Mouse (Mus musculus) intestine, embryonic 14.5 days (tissue): ENCODE measurements around the gene Cdk6. TPM values are rescaled to one million over a fixed set of nuclear protein-coding genes. Genes with fewer than 3 reads are reported as not detected.

Experiments used
- ATAC-seq: fragments of 200-750 bp; cut with Nextera tagmentation; replicated peaks from 2 replicates; pipeline ENCODE4 v1.8.0; 2017; ENCODE audit warnings: low read depth, moderate number of reproducible peaks, moderate TSS enrichment, moderate library complexity; ENCODE audit not compliant: low FRiP score, low TSS enrichment
- DNase-seq: peaks from one replicate; pipeline ENCODE4 v3.0.0-alpha.2; 2018; ENCODE audit warnings: low spot score
- H3K27ac ChIP-seq: fragments of 300-500 bp; sonication (generic); 2 replicates; pipeline ENCODE4 v1.5.1; 2014; ENCODE audit warnings: low read depth, mild to moderate bottlenecking, control low read depth
- H3K27me3 ChIP-seq: fragments of 300-500 bp; sonication (generic); replicated peaks from 2 replicates; pipeline ENCODE4 v1.6.1; 2014; ENCODE audit warnings: low read length, control low read depth; ENCODE audit not compliant: control insufficient read depth, insufficient read depth
- H3K36me3 ChIP-seq: fragments of 300-500 bp; sonication (generic); 2 replicates; pipeline ENCODE4 v1.6.1; 2014; ENCODE audit warnings: low read length, control low read depth; ENCODE audit not compliant: control insufficient read depth, insufficient read depth
- H3K4me1 ChIP-seq: fragments of 300-500 bp; sonication (generic); replicated peaks from 2 replicates; pipeline ENCODE4 v1.6.1; 2014; ENCODE audit warnings: low read length, control low read depth, mixed read lengths; ENCODE audit not compliant: control insufficient read depth, insufficient read depth
- H3K4me2 ChIP-seq: fragments of 300-500 bp; sonication (generic); 2 replicates; pipeline ENCODE4 v1.6.1; 2014; ENCODE audit warnings: low read length
- H3K4me3 ChIP-seq: fragments of 300-500 bp; sonication (generic); 2 replicates; pipeline ENCODE4 v1.5.1; 2014; ENCODE audit warnings: low read depth, low read length, control low read depth, mixed read lengths
- H3K9ac ChIP-seq: fragments of 300-500 bp; sonication (generic); 2 replicates; pipeline ENCODE4 v1.6.1; 2014; ENCODE audit warnings: mild to moderate bottlenecking, low read length
- H3K9me3 ChIP-seq: fragments of 300-500 bp; sonication (generic); 2 replicates; pipeline ENCODE4 v1.6.1; 2016; ENCODE audit warnings: low read length, control low read depth; ENCODE audit not compliant: control insufficient read depth
- WGBS: fragments of 180-500 bp; shearing (Covaris S2); extraction: QIAGEN DNeasy Blood & Tissue Kit; methylation state at CpG from one replicate; pipeline ENCODE4 v1.1.7; 2014; 5-methylcytosine and 5-hydroxymethylcytosine counted together
- polyA plus RNA-seq: library from polyadenylated mRNA; unstranded; fragments of >200 nt; fragmentation: Nextera tagmentation; extraction: Ambion mirVana; gene quantifications from 2 replicates; pipeline ENCODE4 v1.2.1, GENCODE M21; 2014

The Cdk6 gene
- polyA plus RNA-seq, 1 experiment from 2014 or later = 41.3 TPM

DNA sequence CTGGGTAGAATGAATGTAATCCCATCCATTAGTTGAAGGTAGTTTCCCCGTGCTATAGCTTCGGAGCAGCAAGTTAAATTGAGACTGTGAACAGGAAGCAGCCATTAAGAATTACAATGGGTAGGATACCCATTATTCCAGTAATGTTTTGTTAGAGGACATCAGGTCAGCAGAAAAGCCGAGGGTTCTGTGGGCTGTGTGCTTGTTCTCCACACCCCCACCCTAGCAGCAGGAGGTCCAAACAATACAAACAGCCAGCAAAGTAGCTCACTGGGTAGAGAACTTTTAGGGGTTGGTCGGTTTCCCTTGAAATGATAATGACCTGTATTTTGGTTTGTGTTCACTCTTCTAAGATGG lies 45.4 kb downstream of the Cdk6 start:
- 17% methylated on average over 4 of the region's 4 CpGs for WGBS
- ATAC-seq (no peak), DNase-seq (no peak)
- peaks cover 14% of the 10 kb centered on the region for H3K4me1 ChIP-seq
- H3K27ac ChIP-seq = no peak overlapping the region
- H3K9ac ChIP-seq = no peak overlapping the region
- no peaks in the 10 kb centered on the region for H3K27me3 ChIP-seq
- H3K9me3 ChIP-seq = no peaks in the 10 kb centered on the region
- H3K4me3 ChIP-seq = no peak overlapping the region
- H3K4me2 ChIP-seq = no peak overlapping the region
- peaks cover 6% of the 10 kb centered on the region for H3K36me3 ChIP-seq

DNA sequence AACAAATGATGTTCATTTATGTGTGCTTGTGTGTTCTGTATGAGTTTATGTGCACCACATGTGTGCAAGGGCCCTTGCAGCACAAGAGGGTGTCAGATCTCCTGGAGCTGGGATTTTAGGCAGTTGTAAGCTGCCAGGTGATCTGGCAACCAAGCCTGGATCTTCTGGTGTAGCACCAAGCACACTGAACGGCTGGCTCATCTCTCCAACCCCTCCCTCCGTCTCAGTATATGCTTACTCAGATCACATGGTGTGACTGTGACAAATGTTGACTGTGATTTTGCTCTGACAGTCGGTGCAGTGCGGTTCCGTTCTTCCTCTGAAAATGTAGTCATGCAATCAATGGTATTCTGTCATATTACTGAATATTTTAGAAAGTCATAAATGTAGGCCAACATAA lies 45.9 kb downstream of the Cdk6 start:
- Histone ChIP-seq H3K27me3 (no peaks in the 10 kb centered on the region), H3K9ac (no peak overlapping the region), H3K27ac (no peak overlapping the region), H3K4me3 (no peak overlapping the region), H3K4me1 (peaks cover 14% of the 10 kb centered on the region), H3K36me3 (peaks cover 10% of the 10 kb centered on the region), H3K9me3 (no peaks in the 10 kb centered on the region), H3K4me2 (no peak overlapping the region)
- WGBS = 55% methylated on average over 5 of the region's 5 CpGs
- no peak for ATAC-seq
- DNase-seq = no peak

DNA sequence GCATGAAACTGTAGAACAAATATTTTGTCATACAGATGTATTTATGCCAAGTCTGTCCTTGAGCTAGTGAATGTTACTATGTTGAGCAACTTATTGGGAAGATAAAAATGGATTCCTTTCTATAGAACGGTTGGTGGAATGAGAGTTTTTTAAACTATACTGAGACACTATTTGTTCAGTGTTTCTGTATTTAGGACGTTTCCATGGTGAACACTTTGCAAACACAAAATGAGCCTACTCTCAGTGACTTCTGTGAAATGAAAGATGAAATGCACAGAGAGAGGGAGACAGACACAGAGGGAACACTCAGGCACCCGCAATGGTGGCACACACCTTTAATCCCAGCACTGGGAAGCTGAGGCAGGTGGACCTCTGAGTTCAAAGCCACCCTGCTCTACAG lies 51.6 kb downstream of the Cdk6 start:
- WGBS = 76% methylated on average over 3 of the region's 3 CpGs
- H3K36me3 ChIP-seq = peaks cover 18% of the 10 kb centered on the region
- no peak for DNase-seq

DNA sequence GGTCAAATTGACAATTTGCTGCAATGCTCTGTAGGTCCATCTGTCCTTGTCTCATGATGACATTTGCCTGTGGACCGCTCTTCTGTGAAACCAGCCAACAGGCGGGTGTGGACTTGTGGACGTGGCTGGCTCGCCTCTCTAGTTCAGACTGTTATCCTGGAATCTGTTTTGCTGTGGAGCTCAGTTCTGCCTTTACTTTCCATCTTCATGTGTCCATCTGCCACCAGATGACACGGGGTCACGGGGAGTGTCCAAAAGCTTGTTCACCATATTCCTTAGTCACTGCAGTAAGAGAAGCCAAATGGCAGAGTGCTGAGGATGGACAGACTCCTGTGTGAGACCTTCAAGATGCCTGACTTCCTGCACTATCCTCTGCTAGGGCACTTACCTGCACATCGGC lies 52.9 kb downstream of the Cdk6 start:
- Histone ChIP-seq H3K36me3 (peaks cover 18% of the 10 kb centered on the region), H3K9me3 (no peaks in the 10 kb centered on the region), H3K4me3 (no peak overlapping the region), H3K4me1 (no peaks in the 10 kb centered on the region), H3K27me3 (no peaks in the 10 kb centered on the region), H3K4me2 (no peak overlapping the region), H3K27ac (no peak overlapping the region), H3K9ac (no peak overlapping the region)
- no peak for ATAC-seq
- WGBS = 83% methylated on average over 7 of the region's 7 CpGs
- DNase-seq = no peak

More for the DNA sequence above, 51.6 kb downstream of the Cdk6 start:
- no peak overlapping the region for H3K27ac ChIP-seq
- no peaks in the 10 kb centered on the region for H3K4me1 ChIP-seq
- H3K9me3 ChIP-seq = no peaks in the 10 kb centered on the region
- H3K9ac ChIP-seq = no peak overlapping the region
- H3K4me2 ChIP-seq = no peak overlapping the region
- no peaks in the 10 kb centered on the region for H3K27me3 ChIP-seq
- no peak for ATAC-seq
- H3K4me3 ChIP-seq = no peak overlapping the region

DNA sequence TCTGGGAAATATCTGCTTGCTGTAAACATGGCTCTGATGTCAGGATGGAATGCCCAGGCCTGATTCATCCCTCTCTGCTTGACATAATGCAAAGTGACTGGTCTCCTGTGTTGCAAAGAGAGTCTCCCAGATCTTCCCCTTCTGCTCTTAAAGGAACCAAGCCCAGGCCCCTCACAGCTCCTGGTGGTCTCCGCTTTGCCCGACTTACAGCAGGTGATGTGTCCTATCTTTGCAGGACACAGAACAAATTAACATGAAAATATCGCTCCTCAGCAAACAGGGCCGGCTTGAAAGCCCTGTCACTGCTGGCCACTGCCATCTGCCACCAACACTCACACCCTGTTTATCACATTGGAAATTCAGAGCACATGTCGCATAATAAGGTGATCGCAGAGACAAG lies 53.7 kb downstream of the Cdk6 start:
- ATAC-seq (no peak), DNase-seq (no peak)
- Histone ChIP-seq H3K9ac (no peak overlapping the region), H3K4me3 (no peak overlapping the region), H3K36me3 (peaks cover 18% of the 10 kb centered on the region), H3K27ac (no peak overlapping the region), H3K4me1 (no peaks in the 10 kb centered on the region), H3K27me3 (no peaks in the 10 kb centered on the region), H3K4me2 (no peak overlapping the region), H3K9me3 (no peaks in the 10 kb centered on the region)
- 71% methylated on average over 6 of the region's 6 CpGs for WGBS

DNA sequence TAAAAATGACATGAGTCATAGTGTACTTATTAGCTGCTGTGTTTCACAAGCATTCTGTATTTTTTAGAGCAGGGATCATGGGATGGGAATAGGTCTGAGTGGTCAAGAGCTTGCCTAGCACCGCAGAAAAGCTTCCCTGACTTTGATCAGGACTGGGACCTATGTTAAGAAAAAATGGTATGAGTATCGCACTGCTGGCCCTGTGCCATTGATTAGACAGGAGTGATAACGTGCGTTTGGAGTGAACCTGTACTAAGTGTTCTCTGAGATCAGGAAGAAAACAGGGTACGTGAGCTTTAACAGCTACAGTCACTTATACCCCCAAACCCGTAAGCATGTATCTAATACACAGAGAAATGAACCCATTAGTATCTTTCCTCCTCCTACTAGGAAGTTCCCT lies 54.9 kb downstream of the Cdk6 start:
- no peak for DNase-seq
- no peak for ATAC-seq
- H3K4me3 ChIP-seq = no peak overlapping the region

DNA sequence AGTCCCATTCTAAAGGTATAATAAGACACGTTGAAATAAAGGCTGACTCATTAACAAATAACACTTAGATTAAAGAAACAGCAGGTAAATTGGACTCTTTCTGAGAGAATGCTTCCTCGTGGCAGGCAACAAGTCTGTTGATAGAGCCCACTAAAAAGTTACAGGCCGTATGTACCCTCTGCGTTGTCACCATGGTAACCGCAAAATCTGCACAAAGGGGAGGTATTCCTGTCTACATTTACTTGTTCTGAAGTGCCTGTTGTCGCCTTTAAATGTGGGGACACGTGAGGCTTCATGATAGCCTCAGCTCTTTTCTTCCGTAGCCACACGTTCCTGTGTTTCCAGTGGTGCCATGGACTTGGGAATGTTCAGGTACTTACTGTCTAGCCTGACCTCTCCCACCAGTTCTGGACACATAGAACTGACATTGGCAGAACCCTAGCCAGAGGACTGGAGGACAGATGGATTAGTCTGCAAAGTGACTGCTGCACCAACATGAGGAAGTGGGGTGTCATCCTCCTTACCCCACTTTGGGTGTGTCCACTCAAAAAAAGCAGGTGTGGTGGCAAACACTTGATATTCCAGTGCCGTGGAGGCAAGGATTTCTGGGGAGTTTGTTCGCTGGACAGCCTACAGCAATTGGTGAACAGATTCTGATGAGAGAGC lies 55.8 kb downstream of the Cdk6 start:
- Histone ChIP-seq H3K36me3 (peaks cover 9% of the 10 kb centered on the region), H3K27ac (no peak overlapping the region), H3K9ac (no peak overlapping the region), H3K4me2 (no peak overlapping the region), H3K9me3 (no peaks in the 10 kb centered on the region), H3K4me3 (no peak overlapping the region), H3K27me3 (no peaks in the 10 kb centered on the region), H3K4me1 (no peaks in the 10 kb centered on the region)
- DNase-seq (no peak), ATAC-seq (no peak)
- 89% methylated on average over 11 of the region's 11 CpGs for WGBS

More for the DNA sequence above, 54.9 kb downstream of the Cdk6 start:
- 82% methylated on average over 6 of the region's 6 CpGs for WGBS
- no peaks in the 10 kb centered on the region for H3K27me3 ChIP-seq
- H3K4me1 ChIP-seq = no peaks in the 10 kb centered on the region
- peaks cover 16% of the 10 kb centered on the region for H3K36me3 ChIP-seq
- H3K9ac ChIP-seq = no peak overlapping the region
- no peak overlapping the region for H3K4me2 ChIP-seq
- no peaks in the 10 kb centered on the region for H3K9me3 ChIP-seq
- H3K27ac ChIP-seq = no peak overlapping the region

DNA sequence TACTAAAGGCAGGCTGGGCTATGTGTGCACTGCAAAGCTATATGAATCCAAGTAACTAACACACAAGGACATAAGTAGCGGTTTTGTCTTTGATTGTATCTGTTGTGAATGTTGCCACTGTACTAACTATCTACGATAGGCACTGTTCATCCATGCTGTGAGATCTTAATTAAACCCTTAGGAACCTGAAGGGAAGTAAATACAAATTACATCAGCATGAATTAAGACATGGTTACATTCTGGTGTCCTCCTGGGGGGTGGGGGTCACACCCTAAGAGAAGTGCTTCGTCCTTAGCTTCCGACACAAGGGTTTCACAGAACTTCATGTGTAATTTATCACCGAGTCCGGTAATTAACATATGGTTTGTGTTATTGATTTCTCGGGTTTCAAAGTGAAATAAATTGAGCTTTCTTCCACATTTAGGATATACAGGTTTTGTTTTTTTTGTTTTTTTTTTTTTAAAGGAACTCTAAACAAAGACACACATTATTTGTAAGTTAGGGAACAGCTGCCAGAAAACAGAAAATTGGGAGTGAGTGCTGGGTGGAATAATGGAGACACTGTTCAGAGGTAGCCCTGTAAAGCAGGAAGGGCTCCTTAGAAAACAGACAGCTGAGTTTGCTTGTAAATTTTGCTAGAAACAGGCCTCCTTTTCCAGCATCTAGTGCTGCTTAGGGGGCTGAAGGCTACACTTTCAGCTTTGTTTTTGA lies 58.7 kb downstream of the Cdk6 start:
- Histone ChIP-seq H3K4me3 (no peak overlapping the region), H3K9ac (no peak overlapping the region), H3K9me3 (no peaks in the 10 kb centered on the region), H3K4me2 (no peak overlapping the region), H3K27ac (no peak overlapping the region), H3K4me1 (no peaks in the 10 kb centered on the region), H3K27me3 (no peaks in the 10 kb centered on the region), H3K36me3 (peaks cover 6% of the 10 kb centered on the region)
- no peak for ATAC-seq
- WGBS = 70% methylated on average over 7 of the region's 7 CpGs
- no peak for DNase-seq

DNA sequence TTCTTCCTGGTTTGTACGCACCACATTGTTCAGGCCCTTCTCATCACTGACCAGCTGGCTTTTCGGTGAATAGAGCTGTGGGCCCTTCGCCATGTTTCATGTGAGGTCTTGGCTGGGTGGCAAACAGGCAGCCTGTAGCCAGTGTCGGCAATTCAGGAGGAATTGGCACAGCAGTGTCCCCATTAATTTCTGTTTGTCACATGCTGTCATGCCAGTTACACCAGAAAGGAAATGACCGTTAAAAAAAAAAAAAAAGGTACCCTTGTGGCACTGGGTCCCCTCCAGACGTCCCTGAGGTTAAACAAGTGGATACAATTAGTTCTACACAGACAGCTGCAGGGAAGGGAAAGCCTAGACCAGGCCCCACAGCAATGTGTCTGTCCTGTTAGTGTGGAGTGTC lies 63.8 kb downstream of the Cdk6 start:
- Histone ChIP-seq H3K4me2 (no peak overlapping the region), H3K4me3 (no peak overlapping the region), H3K36me3 (no peaks in the 10 kb centered on the region), H3K27me3 (no peaks in the 10 kb centered on the region), H3K9ac (no peak overlapping the region), H3K4me1 (no peaks in the 10 kb centered on the region), H3K9me3 (no peaks in the 10 kb centered on the region), H3K27ac (no peak overlapping the region)
- WGBS = 64% methylated on average over 6 of the region's 6 CpGs
- ATAC-seq = no peak
- no peak for DNase-seq
